Mouse (Mus musculus): ENCODE results near the gene Lemd1. TPM values are rescaled to one million over a fixed set of nuclear protein-coding genes. Genes with fewer than 3 reads are reported as not detected.

Gene Lemd1
- polyA plus RNA-seq, 1 experiment from 2014 or later: 0.32 TPM

DNA sequence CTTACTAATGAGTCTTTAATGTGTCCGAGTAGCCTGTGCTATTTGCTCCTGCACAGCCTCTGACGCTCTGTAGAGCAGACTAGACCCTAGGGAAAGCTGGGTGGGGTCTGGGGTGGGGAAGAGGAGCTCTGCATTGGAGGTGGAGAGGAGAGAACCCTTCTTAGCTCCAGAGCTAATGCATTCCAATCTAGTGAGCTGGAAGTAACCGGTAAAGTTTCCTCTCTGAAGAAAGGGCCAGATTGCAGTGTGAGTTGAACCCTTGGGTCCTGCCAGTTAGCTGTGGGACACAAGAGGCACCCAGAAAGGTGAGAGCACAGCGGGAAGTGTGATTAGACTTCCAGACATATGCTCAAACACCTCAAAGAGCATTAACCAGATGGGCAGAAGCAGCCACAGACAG is 100.5 kb downstream of the Lemd1 start:
- ATAC-seq (ENCODE audit: low FRiP score, low TSS enrichment): no peak; the same call in 1 of the 2 replicates
- no peaks in the 10 kb centered on the region for H3K9me3 ChIP-seq (ENCODE audit: low read length)
- 27% methylated on average over 4 of the region's 4 CpGs for WGBS

DNA sequence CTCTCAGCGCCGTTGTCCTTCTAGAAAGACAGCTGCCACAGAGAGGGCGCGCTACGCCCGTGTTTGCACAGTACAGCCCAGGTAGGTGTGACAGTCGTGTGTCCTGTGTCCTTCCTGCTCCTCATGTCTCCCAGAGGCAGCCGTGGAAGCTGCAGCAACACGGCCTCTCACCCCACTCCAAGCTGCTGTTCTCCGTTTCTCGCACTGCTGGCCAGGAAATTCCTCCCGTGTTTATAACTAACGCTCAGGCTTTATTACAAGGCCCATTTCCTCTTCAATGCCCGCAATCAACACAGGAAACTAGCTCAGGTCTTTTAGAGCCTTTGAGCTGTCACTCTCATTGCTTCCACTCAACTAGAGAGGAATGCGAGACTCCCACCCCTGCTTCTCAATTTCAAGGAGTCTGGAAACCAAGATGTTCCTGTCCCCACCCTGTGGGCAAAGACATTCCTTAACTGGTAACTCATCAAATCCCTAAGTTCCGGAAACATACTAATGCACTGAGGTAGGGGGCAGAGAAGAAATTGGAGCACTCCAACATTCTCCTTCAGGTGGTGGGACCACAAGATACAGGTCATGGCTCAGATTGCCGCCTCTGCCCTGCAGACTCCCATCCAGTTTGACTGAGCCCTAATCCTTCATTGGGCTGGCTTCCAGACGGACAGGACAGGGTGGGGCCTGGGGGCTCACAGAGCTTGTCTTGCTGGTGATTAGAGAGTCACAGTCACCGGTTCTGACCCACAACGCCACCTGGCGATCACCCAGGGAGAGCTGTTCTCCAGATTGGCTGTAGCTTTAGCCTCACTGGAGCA is 101.3 kb downstream of the Lemd1 start:
- peak; percentile 74 for ATAC-seq (ENCODE audit: low FRiP score, low TSS enrichment)
- Histone ChIP-seq H3K4me3 (ENCODE audit: low read length) (no peak overlapping the region), H3K4me1 (ENCODE audit: insufficient read depth, low read length) (peaks cover 37% of the 10 kb centered on the region), H3K36me3 (ENCODE audit: insufficient read depth, low read length) (no peaks in the 10 kb centered on the region), H3K27ac (ENCODE audit: low read length) (peak overlapping the region; percentile 85), H3K4me2 (replicated peaks; ENCODE audit: low read depth, low read length) (0 out of 2 replicates have a peak overlapping the region, but pooled peaks have one; percentile 1), H3K9ac (replicated peaks; ENCODE audit: low read length) (0 out of 2 replicates have a peak overlapping the region, but pooled peaks have one; percentile 2), H3K27me3 (ENCODE audit: insufficient read depth, low read length) (peaks cover 6% of the 10 kb centered on the region; the same call in 1 of the 2 replicates), H3K9me3 (ENCODE audit: low read length) (no peaks in the 10 kb centered on the region)
- 16% methylated on average over 21 of the region's 21 CpGs for WGBS

More for the DNA sequence above, 100.5 kb downstream of the Lemd1 start:
- Histone ChIP-seq H3K27ac (ENCODE audit: low read length) (peak overlapping the region; percentile 85), H3K4me1 (ENCODE audit: insufficient read depth, low read length) (peaks cover 40% of the 10 kb centered on the region), H3K4me2 (replicated peaks; ENCODE audit: low read depth, low read length) (no peak overlapping the region), H3K36me3 (ENCODE audit: insufficient read depth, low read length) (no peaks in the 10 kb centered on the region), H3K4me3 (ENCODE audit: low read length) (no peak overlapping the region), H3K9ac (replicated peaks; ENCODE audit: low read length) (0 out of 2 replicates have a peak overlapping the region, but pooled peaks have one; percentile 35), H3K27me3 (ENCODE audit: insufficient read depth, low read length) (peaks cover 5% of the 10 kb centered on the region; the same call in 1 of the 2 replicates)

DNA sequence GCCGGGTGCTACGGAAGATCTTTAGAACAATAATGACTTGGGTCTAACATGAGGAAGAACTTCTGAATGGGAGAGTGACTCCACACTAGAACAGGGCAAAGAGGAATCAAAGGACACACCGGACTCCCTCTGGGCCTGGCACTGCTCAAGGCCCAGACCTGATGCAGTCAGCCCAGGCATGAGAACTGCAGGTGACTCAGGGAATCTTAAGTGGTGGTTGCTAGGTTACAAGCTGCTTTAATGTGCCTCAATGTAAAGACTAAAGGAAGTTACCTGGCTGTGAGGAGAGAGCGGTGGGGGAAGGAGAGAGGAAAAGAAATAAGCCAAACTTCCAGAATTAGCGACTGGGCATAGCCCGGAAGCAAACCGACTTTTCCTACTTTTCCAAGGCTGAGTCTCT is 104.3 kb downstream of the Lemd1 start:
- Histone ChIP-seq H3K4me1 (ENCODE audit: insufficient read depth, low read length) (peaks cover 36% of the 10 kb centered on the region), H3K4me2 (replicated peaks; ENCODE audit: low read depth, low read length) (no peak overlapping the region), H3K27me3 (ENCODE audit: insufficient read depth, low read length) (peaks cover 26% of the 10 kb centered on the region)

DNA sequence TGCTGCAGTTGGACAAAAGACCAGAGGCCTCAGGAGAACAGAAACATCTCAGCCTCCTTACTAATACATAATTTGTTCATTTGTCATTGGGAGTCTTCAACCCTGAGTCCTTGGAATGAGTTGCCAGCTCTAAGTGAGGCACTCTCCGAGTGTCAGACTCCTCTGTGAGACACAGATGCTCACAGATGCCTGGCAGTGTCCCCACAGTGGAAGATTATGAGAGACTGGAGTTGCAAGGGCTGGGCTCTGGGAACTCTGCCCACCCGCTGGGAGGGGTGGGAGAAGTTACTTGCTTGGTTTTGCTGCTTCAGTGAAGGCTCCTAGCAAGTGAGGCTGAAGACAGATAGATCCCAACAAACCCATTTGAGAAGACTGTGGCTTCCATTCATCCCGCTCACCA is 104.8 kb downstream of the Lemd1 start:
- Histone ChIP-seq H3K27ac (ENCODE audit: low read length) (no peak overlapping the region), H3K4me3 (ENCODE audit: low read length) (no peak overlapping the region)
- ATAC-seq (ENCODE audit: low FRiP score, low TSS enrichment): no peak

More for the DNA sequence above, 104.3 kb downstream of the Lemd1 start:
- WGBS: 76% methylated on average over 7 of the region's 7 CpGs
- no peak for ATAC-seq (ENCODE audit: low FRiP score, low TSS enrichment)
- Histone ChIP-seq H3K27ac (ENCODE audit: low read length) (no peak overlapping the region), H3K36me3 (ENCODE audit: insufficient read depth, low read length) (no peaks in the 10 kb centered on the region), H3K4me3 (ENCODE audit: low read length) (no peak overlapping the region), H3K9me3 (ENCODE audit: low read length) (no peaks in the 10 kb centered on the region), H3K9ac (replicated peaks; ENCODE audit: low read length) (no peak overlapping the region)

DNA sequence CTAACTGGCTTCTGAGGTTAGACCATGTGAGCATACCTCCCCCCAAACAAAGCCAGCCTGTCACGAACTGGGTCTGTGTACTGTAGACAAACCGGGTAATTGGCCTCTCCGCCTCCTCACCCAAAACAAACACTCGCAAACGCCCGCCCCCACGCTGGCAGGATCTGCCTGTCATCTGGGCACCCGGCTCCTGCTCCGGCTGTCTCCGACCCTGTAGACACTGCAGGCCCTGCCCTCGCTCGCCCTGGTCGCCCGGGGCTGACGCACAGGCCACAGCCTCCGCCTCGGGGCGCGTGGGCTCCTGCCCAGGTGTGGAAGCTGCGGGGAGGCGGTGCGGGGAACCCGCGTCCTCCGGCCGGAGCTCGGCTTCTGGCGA is 107.2 kb downstream of the Lemd1 start, which contains the start of gene Klhdc8a:
Klhdc8a (plus strand) TSS at position 202 of the 376 bp plus-strand sequence.
- peak within 1 kb of the TSS; percentile 72 for H3K9ac ChIP-seq (replicated peaks; ENCODE audit: low read length)
- ATAC-seq (ENCODE audit: low FRiP score, low TSS enrichment): peak; percentile 31
- H3K4me2 ChIP-seq (replicated peaks; ENCODE audit: low read depth, low read length): peak within 1 kb of the TSS; percentile 98
- H3K36me3 ChIP-seq (ENCODE audit: insufficient read depth, low read length): no peaks in the 10 kb centered on the region
- no peaks in the 10 kb centered on the region for H3K9me3 ChIP-seq (ENCODE audit: low read length)
- under 1% methylated on average over 28 of the region's 28 CpGs for WGBS
- peaks cover 11% of the 10 kb centered on the region; the same call in 1 of the 2 replicates for H3K4me1 ChIP-seq (ENCODE audit: insufficient read depth, low read length)
- H3K27ac ChIP-seq (ENCODE audit: low read length): no peak within 1 kb of the TSS; the same call in 1 of the 2 replicates
- peak within 1 kb of the TSS; percentile 56 for H3K4me3 ChIP-seq (ENCODE audit: low read length)
- H3K27me3 ChIP-seq (ENCODE audit: insufficient read depth, low read length): peaks cover 26% of the 10 kb centered on the region

More for the DNA sequence above, 104.8 kb downstream of the Lemd1 start:
- no peaks in the 10 kb centered on the region for H3K36me3 ChIP-seq (ENCODE audit: insufficient read depth, low read length)
- no peak overlapping the region for H3K4me2 ChIP-seq (replicated peaks; ENCODE audit: low read depth, low read length)
- no peaks in the 10 kb centered on the region for H3K9me3 ChIP-seq (ENCODE audit: low read length)
- peaks cover 26% of the 10 kb centered on the region for H3K27me3 ChIP-seq (ENCODE audit: insufficient read depth, low read length)
- H3K4me1 ChIP-seq (ENCODE audit: insufficient read depth, low read length): peaks cover 33% of the 10 kb centered on the region
- WGBS: 80% methylated on average over 3 of the region's 3 CpGs
- no peak overlapping the region for H3K9ac ChIP-seq (replicated peaks; ENCODE audit: low read length)

DNA sequence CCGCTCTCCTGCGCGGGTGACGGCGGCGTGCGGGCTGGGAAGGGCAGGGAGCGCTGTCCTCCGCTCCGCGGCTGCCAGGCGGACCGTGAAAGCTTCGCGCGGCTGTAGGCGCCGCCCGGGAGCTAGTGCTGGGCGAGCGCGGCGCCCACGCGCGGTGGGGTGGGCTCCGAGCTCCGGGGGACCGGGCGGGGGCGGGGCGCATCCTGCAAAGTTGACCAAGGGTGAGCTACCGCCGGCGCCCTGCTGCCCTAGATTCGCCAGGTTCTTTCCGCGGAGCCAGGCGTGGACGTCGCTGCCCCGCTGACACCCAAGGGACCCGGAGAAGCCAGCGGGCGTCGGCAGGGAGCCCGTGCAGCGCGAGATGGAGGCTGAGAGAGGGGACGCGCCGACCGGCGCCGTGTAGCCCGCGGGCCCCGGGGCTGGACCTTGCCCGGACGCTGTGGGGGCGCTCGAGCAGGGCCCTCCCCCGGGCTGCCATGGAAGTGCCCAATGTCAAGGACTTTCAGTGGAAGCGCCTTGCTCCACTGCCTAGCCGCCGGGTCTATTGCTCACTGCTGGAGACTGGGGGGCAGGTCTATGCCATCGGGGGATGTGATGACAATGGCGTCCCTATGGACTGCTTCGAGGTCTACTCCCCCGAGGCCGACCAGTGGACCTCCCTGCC is 107.7 kb downstream of the Lemd1 start:
- Histone ChIP-seq H3K4me2 (replicated peaks; ENCODE audit: low read depth, low read length) (peak overlapping the region; percentile 98), H3K4me1 (ENCODE audit: insufficient read depth, low read length) (peaks cover 11% of the 10 kb centered on the region; the same call in 1 of the 2 replicates), H3K9me3 (ENCODE audit: low read length) (no peaks in the 10 kb centered on the region), H3K9ac (replicated peaks; ENCODE audit: low read length) (peak overlapping the region; percentile 72), H3K36me3 (ENCODE audit: insufficient read depth, low read length) (no peaks in the 10 kb centered on the region), H3K4me3 (ENCODE audit: low read length) (peak overlapping the region; percentile 56), H3K27me3 (ENCODE audit: insufficient read depth, low read length) (peaks cover 26% of the 10 kb centered on the region), H3K27ac (ENCODE audit: low read length) (no peak overlapping the region; the same call in 1 of the 2 replicates)
- WGBS: under 1% methylated on average over 68 of the region's 71 CpGs
- peak; percentile 72 for ATAC-seq (ENCODE audit: low FRiP score, low TSS enrichment)

DNA sequence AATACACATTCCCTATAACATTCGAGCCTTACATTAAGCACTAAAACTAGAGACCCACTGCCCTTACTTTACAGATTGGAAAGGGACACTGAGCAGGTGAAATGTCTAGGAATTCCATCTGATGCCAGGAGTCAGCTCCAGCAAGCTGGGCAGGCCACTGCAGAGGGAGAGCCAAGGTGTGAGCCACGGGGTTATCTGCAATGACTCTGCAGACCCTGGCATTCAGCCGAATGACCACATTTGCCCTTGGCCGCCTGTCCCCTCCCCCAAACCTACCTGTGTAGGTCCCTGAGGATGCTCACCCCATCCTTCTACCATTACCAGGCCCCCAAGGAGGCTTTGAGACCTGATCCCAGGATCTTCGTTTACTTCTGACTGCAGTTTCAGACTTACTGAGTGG is 108.5 kb downstream of the Lemd1 start:
- H3K4me2 ChIP-seq (replicated peaks; ENCODE audit: low read depth, low read length): peak overlapping the region; percentile 98
- ATAC-seq (ENCODE audit: low FRiP score, low TSS enrichment): no peak
- H3K9ac ChIP-seq (replicated peaks; ENCODE audit: low read length): no peak overlapping the region
- 70% methylated on average over 5 of the region's 5 CpGs for WGBS
- no peaks in the 10 kb centered on the region for H3K36me3 ChIP-seq (ENCODE audit: insufficient read depth, low read length)
- H3K4me3 ChIP-seq (ENCODE audit: low read length): no peak overlapping the region
- H3K27ac ChIP-seq (ENCODE audit: low read length): no peak overlapping the region
- no peaks in the 10 kb centered on the region for H3K9me3 ChIP-seq (ENCODE audit: low read length)
- peaks cover 11% of the 10 kb centered on the region; the same call in 1 of the 2 replicates for H3K4me1 ChIP-seq (ENCODE audit: insufficient read depth, low read length)
- H3K27me3 ChIP-seq (ENCODE audit: insufficient read depth, low read length): peaks cover 25% of the 10 kb centered on the region

DNA sequence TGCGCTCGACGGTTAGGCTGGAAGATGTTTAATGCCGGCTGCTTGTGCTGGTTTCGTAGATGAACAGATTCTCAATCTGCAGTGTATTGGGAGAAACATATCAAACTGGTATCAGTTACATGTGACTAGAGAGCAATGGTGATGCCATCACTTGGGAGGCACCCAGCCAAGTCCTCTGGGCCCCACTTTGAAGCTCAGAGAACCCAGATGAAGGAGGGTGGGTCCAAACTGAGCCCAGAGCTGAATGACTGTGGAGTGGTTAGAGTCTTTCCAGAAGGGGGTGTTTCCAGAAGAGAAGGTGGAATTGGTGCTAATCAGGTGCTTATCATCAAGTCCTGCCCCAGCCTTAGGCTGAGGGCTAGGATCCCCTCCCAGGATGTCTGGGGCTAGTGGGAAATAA is 110.0 kb downstream of the Lemd1 start:
- no peaks in the 10 kb centered on the region for H3K9me3 ChIP-seq (ENCODE audit: low read length)
- no peak overlapping the region for H3K27ac ChIP-seq (ENCODE audit: low read length)
- WGBS: 80% methylated on average over 5 of the region's 5 CpGs
- ATAC-seq (ENCODE audit: low FRiP score, low TSS enrichment): no peak
- H3K9ac ChIP-seq (replicated peaks; ENCODE audit: low read length): no peak overlapping the region
- H3K4me2 ChIP-seq (replicated peaks; ENCODE audit: low read depth, low read length): no peak overlapping the region
- H3K36me3 ChIP-seq (ENCODE audit: insufficient read depth, low read length): no peaks in the 10 kb centered on the region
- peaks cover 23% of the 10 kb centered on the region for H3K27me3 ChIP-seq (ENCODE audit: insufficient read depth, low read length)
- H3K4me3 ChIP-seq (ENCODE audit: low read length): no peak overlapping the region
- peaks cover 11% of the 10 kb centered on the region; the same call in 1 of the 2 replicates for H3K4me1 ChIP-seq (ENCODE audit: insufficient read depth, low read length)

DNA sequence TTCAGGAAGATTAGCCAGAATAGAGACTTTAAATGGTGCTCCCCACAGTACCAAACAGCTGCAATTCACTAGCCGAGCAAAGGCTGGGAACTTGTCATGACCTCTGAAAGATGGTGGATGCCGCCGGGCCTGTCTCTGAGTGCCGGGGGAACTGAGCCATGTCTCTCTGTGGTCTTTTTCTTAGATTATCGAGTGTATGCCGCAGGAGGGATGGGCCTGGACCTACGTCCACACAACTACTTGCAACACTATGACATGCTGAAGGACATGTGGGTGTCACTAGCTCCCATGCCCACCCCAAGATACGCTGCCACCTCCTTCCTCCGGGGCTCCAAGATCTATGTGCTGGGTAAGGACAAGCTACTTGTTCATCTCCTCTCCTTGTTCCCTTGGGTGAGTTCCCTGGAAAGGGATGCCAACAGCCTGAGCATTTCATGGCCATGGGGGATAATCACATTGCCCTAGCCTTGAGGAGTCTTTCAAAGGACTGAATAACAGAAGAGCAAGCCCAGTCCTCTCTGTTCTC is 111.2 kb downstream of the Lemd1 start:
- no peak overlapping the region for H3K4me2 ChIP-seq (replicated peaks; ENCODE audit: low read depth, low read length)
- H3K27me3 ChIP-seq (ENCODE audit: insufficient read depth, low read length): peaks cover 20% of the 10 kb centered on the region
- 87% methylated on average over 9 of the region's 9 CpGs for WGBS
- no peaks in the 10 kb centered on the region for H3K36me3 ChIP-seq (ENCODE audit: insufficient read depth, low read length)
- no peak overlapping the region for H3K9ac ChIP-seq (replicated peaks; ENCODE audit: low read length)
- H3K9me3 ChIP-seq (ENCODE audit: low read length): no peaks in the 10 kb centered on the region
- H3K4me1 ChIP-seq (ENCODE audit: insufficient read depth, low read length): peaks cover 11% of the 10 kb centered on the region; the same call in 1 of the 2 replicates
- ATAC-seq (ENCODE audit: low FRiP score, low TSS enrichment): no peak
- no peak overlapping the region for H3K27ac ChIP-seq (ENCODE audit: low read length)
- no peak overlapping the region for H3K4me3 ChIP-seq (ENCODE audit: low read length)
